Mouse (Mus musculus) monocyte, adult 59 days (primary cell): Measurements from ENCODE around the gene Hmga1b. TPM values are rescaled to one million over a fixed set of nuclear protein-coding genes. Genes with fewer than 3 reads are reported as not detected.

Experiments
- total RNA-seq, 2 experiments: library from RNA; stranded (reverse); gene quantifications; one replicate each; pipeline ENCODE4 v1.2.4; 2023

The Hmga1b gene
- total RNA-seq = 10 to 100 TPM; 40.5 to 48.6 TPM

DNA sequence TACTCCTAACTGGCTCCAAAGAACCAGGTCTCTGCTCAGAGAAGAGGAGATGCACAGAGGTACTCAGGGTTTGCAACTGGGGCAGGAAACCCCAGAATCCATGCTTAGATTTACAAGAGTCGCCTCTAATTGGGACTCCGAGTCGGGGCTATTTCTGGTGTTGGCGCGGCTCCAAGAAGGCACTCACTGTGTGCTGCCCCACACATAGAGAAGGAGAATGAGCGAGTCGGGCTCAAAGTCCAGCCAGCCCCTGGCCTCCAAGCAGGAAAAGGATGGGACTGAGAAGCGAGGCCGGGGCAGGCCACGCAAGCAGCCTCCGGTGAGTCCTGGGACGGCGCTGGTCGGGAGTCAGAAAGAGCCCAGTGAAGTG is at the start of gene Hmga1b:
Gene Hmga1b (plus strand): TSS at position 123 of the 370 bp plus-strand sequence.

DNA sequence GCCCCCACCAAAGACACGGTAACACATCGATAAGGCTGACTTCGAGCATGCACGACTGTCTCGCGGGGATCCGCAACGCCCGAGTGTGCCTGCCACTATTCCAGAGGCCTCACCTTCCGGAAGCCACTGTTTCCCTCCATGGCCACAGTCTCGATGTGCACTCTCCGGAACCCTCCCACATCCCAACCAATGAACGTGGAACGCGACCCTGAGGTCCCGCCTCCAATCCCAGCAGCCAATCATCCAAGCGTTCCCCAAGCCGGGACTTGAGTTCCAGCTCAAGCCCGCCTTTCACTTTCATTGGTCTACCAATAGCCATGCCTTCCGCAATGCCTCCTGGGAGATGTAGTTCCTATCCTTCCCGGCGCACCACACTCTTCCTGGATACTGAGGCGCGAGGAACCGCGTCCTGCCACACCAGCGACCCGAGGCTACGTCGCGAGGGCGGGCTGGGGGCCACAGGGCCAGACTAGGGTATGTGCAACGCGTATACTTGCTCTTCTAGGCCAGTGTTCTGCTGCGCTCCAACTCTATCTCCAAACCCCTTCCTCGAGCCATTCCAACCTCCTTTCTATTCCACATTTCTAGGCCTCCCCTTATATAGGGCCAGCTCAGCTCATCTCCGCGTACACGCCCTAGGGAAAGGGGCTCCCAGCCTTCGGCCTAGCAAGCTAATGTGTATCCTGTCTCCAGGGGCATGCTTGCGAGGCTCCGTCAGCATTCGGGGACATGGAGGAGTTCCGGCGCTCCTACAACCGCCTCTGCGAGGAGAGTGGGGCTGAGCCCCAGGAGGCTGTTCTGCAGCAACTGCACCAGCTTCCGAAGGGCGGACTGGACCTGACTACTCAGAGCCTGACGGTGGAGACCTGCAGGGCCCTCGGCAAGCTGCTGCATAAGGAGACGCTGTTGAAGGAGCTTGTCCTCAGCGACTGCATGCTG is 48.7 kb upstream of the Hmga1b start, which contains the start of the genes Cenpx and Lrrc45:
Gene Cenpx (minus strand): TSS at position 159 of the 939 bp plus-strand sequence.
Gene Lrrc45 (plus strand): TSS at position 346 of the 939 bp plus-strand sequence.

DNA sequence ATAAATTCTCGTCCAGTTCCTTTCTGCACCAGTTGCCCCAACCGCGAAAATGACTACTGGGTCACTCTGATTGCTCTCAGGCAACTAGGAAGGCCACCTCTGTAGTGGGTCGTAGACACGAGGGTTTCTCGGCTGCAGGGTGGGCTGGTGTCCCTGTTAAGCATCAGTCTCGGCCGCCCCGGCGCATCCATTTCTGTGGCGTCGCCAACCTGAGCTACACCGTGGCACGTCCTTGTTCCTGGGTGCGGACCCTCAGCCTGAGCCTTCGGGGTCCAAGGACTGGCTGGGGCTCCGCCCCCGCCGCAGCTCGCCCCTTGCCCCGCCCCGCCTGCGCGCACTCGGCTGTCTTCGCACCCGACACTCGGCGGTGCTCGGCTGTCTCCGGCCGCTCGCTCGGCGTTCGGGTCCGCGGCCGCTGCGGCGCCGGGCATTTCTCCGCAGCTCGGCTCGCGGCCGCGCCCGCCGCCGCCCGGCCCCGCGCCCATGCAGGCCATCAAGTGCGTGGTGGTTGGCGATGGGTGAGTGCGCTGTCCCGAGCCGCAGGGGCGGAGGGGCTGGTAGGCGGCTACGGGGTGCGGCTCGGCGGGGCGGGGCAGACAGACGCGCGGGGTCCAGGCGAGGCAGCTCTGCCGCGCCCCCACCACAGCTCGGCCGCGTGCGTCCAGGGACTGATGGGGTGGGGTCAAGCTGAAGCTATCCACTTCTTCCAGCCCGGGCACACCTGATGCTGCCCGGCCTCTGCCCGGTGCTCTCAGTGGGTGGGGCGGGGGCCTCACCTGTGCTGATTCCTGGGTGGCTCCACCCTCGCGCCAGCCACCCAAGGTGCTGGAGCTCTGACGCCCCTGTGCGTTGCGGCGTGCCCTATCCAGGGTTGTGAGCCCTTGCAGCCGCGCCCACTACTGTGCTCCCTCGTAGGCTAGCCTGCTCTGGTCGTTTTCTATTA is 41.2 kb upstream of the Hmga1b start, which contains the start of gene Rac3:
Gene Rac3 (plus strand): TSS at position 347 of the 943 bp plus-strand sequence.

DNA sequence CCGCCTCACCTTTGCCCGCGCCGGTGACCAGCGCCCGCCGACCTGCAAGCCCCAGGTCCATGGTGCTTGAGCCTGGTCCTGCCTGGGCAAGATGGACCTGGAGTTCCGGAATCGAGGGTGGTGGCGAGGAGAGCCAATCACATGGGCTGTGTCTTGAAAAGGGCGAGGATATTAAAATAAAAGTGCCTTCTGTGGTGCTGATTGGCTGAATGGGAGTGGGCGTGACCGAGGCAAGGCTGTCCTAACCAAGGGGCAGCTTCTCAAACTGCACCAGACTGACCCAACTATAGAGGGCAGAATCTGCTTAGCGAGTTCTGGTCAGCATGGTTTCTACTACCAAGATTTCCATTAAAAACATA is 35.4 kb upstream of the Hmga1b start, which contains the start of gene Dcxr:
Gene Dcxr (minus strand): TSS at position 113 of the 359 bp plus-strand sequence.

GRCm38 (mm10) chr11:120731858-120732680 is 30.5 kb upstream of the Hmga1b start, which contains the start of gene Cbr2:
Gene Cbr2 (minus strand): TSS chr11:120732114.

GRCm38 (mm10) chr11:120784064-120784791 is 21.6 kb downstream of the Hmga1b start, which contains the start of the genes Rfng and Gps1:
Gene Rfng (minus strand): TSS chr11:120784207.
Gene Gps1 (plus strand): TSS chr11:120784272.

GRCm38 (mm10) chr11:120795756-120796613 is 33.4 kb downstream of the Hmga1b start, which contains the start of gene Dus1l:
Gene Dus1l (minus strand): TSS chr11:120796403.

Other genes with a start within 250 kb of the Hmga1b start
- not detected for gene Gcgr, start 232.1 kb upstream of the Hmga1b start, total RNA-seq
- 10 to 100 TPM; 52.0 to 52.6 TPM for gene Mcrip1, start 213.1 kb upstream of the Hmga1b start, total RNA-seq
- not detected for gene Ppp1r27, start 211.7 kb upstream of the Hmga1b start, total RNA-seq
- gene P4hb, start 189.5 kb upstream of the Hmga1b start, total RNA-seq = 100 to 1,000 TPM; 348 to 375 TPM
- gene Arhgdia, start 181.2 kb upstream of the Hmga1b start, total RNA-seq = 100 to 1,000 TPM; 623 to 655 TPM
- gene Alyref, start 164.4 kb upstream of the Hmga1b start, total RNA-seq = 100 to 1,000 TPM in 1 of 2 experiments, 10 to 100 TPM in 1; 90.1 to 103 TPM
- gene Anapc11, start 164.4 kb upstream of the Hmga1b start, total RNA-seq = 10 to 100 TPM; 55.8 to 56.4 TPM
- 1 to 10 TPM in 1 of 2 experiments, not detected in 1; 1.4 TPM for gene Npb, start 154.3 kb upstream of the Hmga1b start, total RNA-seq
- 10 to 100 TPM; 66.8 to 75.4 TPM for gene Pcyt2, start 144.9 kb upstream of the Hmga1b start, total RNA-seq
- gene Sirt7, start 137.6 kb upstream of the Hmga1b start, total RNA-seq = 100 to 1,000 TPM; 122 to 125 TPM
- gene Mafg, start 129.2 kb upstream of the Hmga1b start, total RNA-seq = 100 to 1,000 TPM in 1 of 2 experiments, 10 to 100 TPM in 1; 96.6 to 101 TPM
- gene Pycr1, start 119.0 kb upstream of the Hmga1b start, total RNA-seq = under 1 TPM in 1 of 2 experiments, not detected in 1; 0.27 TPM
- not detected for gene Myadml2, start 114.6 kb upstream of the Hmga1b start, total RNA-seq
- gene Notum, start 101.6 kb upstream of the Hmga1b start, total RNA-seq = not detected
- 10 to 100 TPM; 77.9 to 83.1 TPM for gene Aspscr1, start 89.8 kb upstream of the Hmga1b start, total RNA-seq
- 10 to 100 TPM; 34.6 to 45.6 TPM for gene Cenpx, start 49.1 kb upstream of the Hmga1b start, total RNA-seq
- gene Lrrc45, start 48.9 kb upstream of the Hmga1b start, total RNA-seq = 10 to 100 TPM; 30.5 to 36.0 TPM
- 1 to 10 TPM; 1.0 to 2.9 TPM for gene Rac3, start 41.3 kb upstream of the Hmga1b start, total RNA-seq
- gene Dcxr, start 35.5 kb upstream of the Hmga1b start, total RNA-seq = 10 to 100 TPM; 26.2 to 29.1 TPM
- 10 to 100 TPM; 11.8 to 24.2 TPM for gene Cbr2, start 30.7 kb upstream of the Hmga1b start, total RNA-seq
- 10 to 100 TPM; 16.9 to 20.9 TPM for gene Rfng, start 21.4 kb downstream of the Hmga1b start, total RNA-seq
- gene Gps1, start 21.5 kb downstream of the Hmga1b start, total RNA-seq = 10 to 100 TPM; 53.1 to 57.5 TPM
- gene Dus1l, start 33.6 kb downstream of the Hmga1b start, total RNA-seq = 10 to 100 TPM; 39.3 to 50.0 TPM
- 10 to 100 TPM; 46.7 to 64.3 TPM for gene Fasn, start 61.8 kb downstream of the Hmga1b start, total RNA-seq
- under 1 TPM; 0.58 to 0.88 TPM for gene Ccdc57, start 170.1 kb downstream of the Hmga1b start, total RNA-seq
- 100 to 1,000 TPM; 145 to 159 TPM for gene Slc16a3, start 185.7 kb downstream of the Hmga1b start, total RNA-seq
- 100 to 1,000 TPM; 146 to 149 TPM for gene Csnk1d, start 228.5 kb downstream of the Hmga1b start, total RNA-seq